Mouse (Mus musculus) adrenal gland, postnatal 36 days (tissue): ENCODE measurements around the gene Rab43. TPM values are rescaled to one million over a fixed set of nuclear protein-coding genes. Genes with fewer than 3 reads are reported as not detected.
"Not testable (repeated sequence)": the region's sequence is repeated elsewhere in the genome, so short reads cannot be mapped to it uniquely, and the experiment has no call there.

Experiments
- DNase-seq, 2 experiments: peaks; one replicate each; pipeline ENCODE4 v3.0.0; 2021; ENCODE audit warnings: mixed read lengths in 1 of 2
- total RNA-seq, 2 experiments: library from RNA; stranded (reverse); gene quantifications; 2 replicates each; pipeline ENCODE4 v1.2.3; 2021

Gene Rab43
- total RNA-seq, 2 experiments from 2014 or later, result 29.1 to 31.1 TPM

DNA sequence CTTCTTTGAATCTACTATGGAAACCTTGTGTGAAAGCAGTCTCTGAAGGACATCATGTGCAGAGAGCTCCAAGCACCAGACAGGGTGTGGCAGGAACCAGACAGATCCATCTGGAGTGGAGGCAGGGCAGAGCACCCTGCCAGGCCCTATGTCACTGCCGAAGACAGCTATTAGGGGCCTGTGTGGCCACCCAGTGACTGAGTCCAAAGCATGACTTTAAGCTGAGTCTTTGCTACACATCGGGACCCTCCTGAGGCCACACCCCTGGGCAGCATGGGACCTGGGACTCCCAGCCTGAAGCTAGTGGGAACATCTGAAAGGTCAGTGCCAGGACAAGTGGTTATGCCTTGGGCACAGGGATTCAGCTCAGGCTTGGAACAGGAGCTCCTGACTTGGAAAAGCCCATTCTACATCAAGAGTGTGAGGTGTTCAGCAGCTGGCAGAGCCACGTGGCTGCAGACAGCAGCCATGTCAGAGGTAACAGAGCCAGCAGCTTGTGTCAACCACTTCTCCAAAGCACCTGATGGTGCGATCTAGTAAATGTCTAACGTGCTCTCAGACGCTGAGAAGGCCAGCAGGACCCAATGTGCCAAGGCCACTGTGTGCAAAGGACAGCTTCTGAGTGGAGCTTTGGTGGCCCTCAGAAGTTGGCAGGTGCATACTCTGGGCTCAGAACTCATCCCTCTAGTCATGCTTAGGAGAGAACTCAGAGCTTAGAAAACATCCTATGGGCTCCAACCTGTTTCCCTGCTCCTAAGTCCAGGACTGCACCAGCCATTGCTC, 24.7 kb downstream of the Rab43 start:
- DNase-seq, result no peak

DNA sequence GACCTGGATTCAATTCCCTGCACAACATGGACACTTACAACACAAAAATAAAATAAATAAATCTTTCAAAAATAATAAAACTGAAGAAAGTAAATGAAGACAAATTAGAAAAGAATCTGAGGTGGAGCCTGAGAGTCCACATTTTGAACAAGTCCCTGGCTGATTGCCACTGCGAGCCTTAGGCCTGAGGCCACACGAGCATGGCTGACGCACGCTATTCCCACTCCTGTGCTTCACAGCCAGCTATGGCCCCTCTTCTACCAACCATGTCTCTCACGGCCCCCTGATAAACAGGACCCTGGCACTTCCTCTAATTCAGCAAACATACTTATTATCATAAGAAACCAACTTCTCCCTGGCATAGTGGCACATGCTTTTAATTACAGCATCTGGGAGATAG, 25.3 kb downstream of the Rab43 start:
- no peak for DNase-seq

DNA sequence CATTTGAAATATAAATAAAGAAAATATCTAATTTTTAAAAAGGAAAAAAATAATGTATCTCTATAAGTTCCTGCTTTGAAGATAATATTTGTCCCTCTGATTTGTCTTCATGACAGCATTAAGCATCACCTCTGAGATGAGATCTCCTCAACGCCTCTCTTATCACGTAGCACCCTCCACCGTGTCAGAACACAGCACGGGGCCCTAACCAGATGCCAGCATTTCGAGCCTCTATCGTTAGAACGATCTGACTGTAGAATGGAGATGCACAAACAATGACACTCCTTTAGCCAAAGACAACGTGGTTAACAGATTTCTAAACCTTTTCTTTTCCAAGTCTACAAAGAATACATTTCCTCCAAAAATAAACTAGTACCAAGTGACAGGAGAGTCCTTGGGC, 27.9 kb downstream of the Rab43 start:
- no peak for DNase-seq

DNA sequence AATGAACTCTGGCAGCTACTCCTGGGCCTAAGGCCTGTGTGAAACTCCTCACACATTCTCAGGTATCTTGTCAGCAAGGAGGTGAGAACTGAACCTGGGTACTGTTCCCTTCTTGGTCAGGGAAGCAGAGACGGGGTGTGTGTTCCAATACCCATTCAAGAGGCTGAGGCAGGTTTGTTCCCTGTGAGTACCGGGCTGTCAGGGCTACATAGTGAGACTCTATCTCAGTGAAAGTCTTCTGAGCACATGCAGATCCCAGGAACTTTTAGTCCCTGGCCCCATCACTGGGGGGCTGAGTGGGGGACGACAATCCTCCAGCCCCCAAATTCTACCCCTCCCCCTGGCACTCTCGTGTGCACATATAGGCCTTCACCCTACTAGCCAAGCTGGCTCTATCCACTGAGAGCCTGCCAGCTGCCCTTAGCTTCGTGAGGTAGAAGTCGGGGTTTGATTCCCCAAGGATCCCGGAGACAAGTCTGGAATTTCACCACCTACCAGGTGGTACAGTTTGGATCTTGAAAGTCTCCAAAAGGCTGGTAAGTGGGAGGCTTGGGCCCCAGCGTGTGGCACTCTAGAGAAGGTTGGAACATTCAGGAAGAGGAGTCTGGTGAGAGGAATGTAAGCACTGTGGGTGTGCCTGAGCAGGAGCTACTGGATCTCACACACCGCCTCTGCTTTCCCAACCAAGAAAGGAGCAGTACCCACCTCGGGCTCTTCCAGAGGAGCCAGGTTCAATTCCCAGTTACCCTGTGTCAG, 31.2 kb downstream of the Rab43 start:
- no peak for DNase-seq

GRCm38 (mm10) chr6:87779174-87780165, 32.5 kb downstream of the Rab43 start:
- peak in 1 of 2 experiments; percentile 29 for DNase-seq

- DNase-seq, result no peak
Observed at GRCm38 (mm10) chr6:87778294-87779173, 33.4 kb downstream of the Rab43 start.

- no peak for DNase-seq
Observed at GRCm38 (mm10) chr6:87777842-87778241, 34.1 kb downstream of the Rab43 start, which contains the start of gene Gp9. Gene Gp9, plus strand, starts transcription at chr6:87778072.

GRCm38 (mm10) chr6:87776663-87777062, 35.3 kb downstream of the Rab43 start:
- DNase-seq, result no peak

DNA sequence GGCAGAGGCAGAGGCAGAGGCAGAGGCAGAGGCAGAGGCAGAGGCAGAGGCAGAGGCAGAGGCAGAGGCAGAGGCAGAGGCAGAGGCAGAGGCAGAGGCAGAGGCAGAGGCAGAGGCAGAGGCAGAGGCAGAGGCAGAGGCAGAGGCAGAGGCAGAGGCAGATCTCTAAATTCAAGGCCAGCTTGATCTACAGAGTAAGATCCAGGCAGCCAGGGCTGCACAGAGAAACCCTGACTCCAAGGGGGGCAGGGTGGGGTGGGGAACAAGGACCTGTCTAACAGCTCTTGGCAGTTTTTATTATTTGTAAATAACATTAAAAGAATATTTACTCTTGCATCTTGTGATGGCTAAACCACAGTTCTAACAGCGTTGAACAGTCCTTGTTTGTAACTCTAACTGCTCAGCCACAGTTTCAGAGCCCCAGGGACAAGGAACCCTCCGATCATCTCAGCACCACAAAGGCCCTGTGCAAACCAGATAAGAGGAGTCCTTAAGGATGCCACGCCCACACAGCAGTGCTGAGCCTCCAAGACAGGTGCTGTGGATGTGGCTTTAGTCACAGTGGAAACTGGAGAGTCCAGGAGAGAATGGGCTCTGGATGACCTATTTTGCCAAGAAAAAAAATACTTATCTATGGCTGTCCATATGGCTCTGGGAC, 36.2 kb downstream of the Rab43 start:
- no peak for DNase-seq

- no peak for DNase-seq
Observed at GRCm38 (mm10) chr6:87774909-87775308, 37.1 kb downstream of the Rab43 start.

- no peak for DNase-seq
Observed at GRCm38 (mm10) chr6:87774466-87774865, 37.5 kb downstream of the Rab43 start.

DNA sequence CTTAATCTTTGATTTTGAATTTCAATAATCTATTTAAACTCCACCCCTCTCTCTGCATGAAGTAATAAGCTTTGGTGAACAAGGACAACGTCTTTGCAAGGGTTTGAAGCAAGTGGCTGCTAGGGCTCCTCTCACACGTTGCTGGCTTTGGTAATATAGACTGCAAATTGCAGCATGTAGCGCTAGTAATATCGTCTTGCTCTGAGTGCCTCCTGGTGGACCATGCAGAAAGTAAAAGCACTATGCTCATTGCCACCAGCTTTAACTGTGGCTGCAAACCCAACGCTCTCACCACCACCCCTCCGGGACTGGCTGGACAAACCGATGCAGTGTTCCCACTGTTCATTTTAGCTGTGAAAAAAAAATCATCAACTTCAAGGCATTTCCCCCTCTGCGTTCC, 41.3 kb downstream of the Rab43 start:
- DNase-seq, result no peak

GRCm38 (mm10) chr6:87764296-87764695, 47.7 kb downstream of the Rab43 start:
- DNase-seq, result not testable (repeated sequence)

DNA sequence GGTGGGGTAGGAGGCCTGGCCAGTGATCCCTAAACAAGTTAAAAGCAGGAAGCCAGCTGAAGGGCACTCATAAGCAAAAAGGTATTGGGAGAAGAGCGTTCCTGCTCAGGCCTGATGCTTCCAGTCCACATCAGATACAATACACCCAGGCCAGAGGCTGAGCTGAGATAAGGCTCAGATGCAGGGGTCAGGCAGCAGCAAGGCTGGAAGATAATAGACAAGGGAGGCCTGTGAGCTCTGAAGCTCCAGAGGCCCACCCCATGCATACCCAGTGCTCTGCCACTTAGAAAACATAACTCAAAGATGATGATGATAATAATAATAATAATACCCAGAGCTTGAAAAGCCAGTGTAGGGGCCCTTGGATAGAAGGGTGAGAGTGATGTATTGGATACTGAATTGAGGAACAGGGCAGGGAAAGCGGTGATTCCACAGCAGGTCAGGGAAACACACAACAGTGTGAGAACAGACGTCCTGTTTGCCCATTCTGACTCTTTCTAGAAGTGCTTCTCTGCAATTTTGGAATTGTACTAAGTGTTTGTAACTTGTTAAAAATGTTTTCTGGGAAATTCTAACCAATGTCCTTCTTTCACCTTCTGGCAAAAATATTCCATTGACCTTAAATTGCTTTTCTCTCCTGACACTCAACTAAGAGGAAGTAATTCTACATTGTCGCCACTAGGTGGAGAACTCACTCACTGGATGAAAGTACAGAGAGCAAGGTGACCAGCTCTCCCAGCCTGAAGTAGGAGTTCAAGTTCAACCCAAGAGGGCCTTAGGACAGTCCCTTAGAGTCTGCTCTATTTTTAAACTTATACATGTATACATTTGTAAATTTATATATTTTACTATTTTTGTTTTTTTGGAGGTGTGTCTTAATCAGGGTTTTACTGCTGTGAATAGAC, 48.3 kb downstream of the Rab43 start:
- DNase-seq, result peak in 1 of 2 experiments; percentile 17

DNA sequence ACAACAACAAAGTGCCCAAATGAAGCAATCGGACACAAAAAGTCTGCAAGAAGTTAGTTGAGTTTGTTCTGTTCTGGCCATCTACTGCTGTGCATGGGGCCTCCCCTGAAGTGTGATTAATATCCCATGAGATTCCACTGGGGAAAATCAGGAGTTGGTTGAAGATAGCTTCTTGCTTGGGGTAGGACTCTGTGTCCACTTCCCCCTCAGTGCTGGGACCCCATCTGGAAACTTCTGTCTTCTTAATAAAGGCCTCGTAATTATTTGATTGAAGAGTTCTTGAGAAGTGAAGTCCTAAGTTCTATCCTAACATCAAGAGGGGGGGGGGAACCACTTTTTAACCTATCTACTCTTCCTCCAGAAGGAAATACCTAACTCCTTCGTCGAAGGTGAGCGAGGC, 49.8 kb downstream of the Rab43 start:
- no peak for DNase-seq

GRCm38 (mm10) chr6:87759850-87760249, 52.1 kb downstream of the Rab43 start:
- no peak for DNase-seq

- no peak for DNase-seq
Observed at GRCm38 (mm10) chr6:87759404-87759803, 52.6 kb downstream of the Rab43 start.

DNA sequence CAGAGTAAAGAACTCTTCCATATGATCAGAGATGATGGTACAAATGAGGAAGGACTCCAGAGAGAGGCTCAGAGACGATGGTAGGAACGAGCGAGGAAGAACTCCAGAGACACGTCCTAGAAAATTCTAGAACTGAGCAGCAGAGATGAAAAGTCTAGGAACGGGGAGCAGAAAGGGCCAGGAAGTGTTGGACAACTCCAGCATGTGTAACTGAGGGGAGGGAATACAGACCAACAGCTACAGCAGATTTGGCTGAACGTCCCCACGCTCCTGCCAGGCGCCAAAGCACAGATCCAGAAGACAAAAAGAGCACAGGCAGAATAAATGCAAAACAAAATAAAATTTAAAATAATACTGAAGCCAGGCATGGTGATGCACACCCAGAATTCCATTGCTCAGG, 55.1 kb downstream of the Rab43 start:
- no peak for DNase-seq

DNA sequence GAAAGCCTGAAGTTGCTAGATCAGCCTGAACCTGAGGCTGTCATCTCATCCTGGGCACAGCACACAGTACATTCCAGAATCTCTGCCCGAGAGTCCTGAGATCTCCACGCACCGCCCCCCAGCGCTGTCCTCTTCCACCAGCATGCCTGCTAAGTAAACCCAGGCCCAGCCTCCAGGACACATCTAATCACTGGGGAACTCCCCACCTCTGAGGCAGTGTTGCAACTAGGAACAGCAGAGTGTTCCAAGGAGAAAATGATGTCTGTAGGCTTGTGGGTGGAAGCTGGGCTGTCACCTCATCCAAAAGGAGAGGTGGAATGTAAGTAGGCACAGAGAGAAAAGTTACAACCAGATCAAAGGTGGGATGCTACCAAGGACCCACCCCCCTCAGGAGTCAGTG, 56.8 kb downstream of the Rab43 start:
- no peak for DNase-seq

DNA sequence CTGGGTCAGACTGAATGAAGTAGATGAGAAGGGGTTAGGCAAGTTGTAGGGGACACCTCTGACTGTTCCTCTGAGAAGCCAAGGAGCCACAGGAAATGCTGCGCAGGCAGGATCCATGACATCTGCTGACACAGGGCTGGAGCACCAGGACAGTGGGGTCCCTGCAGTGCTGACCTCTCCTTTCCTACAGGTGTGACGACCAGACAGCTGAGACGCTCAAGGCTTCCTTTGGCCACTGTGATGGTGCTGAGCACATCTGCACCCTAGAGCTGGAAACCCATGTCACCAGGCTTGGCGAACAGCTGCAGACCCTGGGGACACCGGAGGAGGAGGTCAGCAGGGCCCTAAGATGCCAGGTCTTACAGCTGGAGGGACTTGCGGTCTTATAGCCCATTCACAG, 60.4 kb downstream of the Rab43 start:
- no peak for DNase-seq
